Mouse (Mus musculus): ENCODE measurements around the gene Hcfc1r1. TPM values are rescaled to one million over a fixed set of nuclear protein-coding genes. Genes with fewer than 3 reads are reported as not detected.
A peak's percentile ranks its signal among the peaks of the same experiment; 100 is the strongest.

Hcfc1r1 gene
- 131 and 136 TPM in 2 replicates for polyA plus RNA-seq (2015; fragmentation: Nextera tagmentation; extraction: Ambion mirVana)

GRCm38 (mm10) chr17:23673424-23674073 lies at the start of gene Hcfc1r1, which contains the start of gene Thoc6:
Hcfc1r1 (plus strand) TSS chr17:23673596.
Thoc6 (minus strand) TSS chr17:23673882.
- Histone ChIP-seq H3K4me1 (replicated peaks; ENCODE audit: control insufficient read depth, insufficient read depth, low read length) (peaks cover 28% of the 10 kb centered on the region), H3K4me2 (replicated peaks; ENCODE audit: low read depth) (peak within 1 kb of the TSS; percentile 97), H3K4me3 (ENCODE audit: low read depth, low read length) (peak within 1 kb of the TSS; percentile 80), H3K9me3 (ENCODE audit: control insufficient read depth) (no peaks in the 10 kb centered on the region), H3K36me3 (ENCODE audit: control insufficient read depth, insufficient read depth) (peaks cover 16% of the 10 kb centered on the region; the same call in 1 of the 2 replicates), H3K9ac (ENCODE audit: low read depth, low read length) (peak within 1 kb of the TSS; percentile 50), H3K27ac (ENCODE audit: low read depth, low read length) (peak within 1 kb of the TSS; percentile 60), H3K27me3 (replicated peaks; ENCODE audit: control insufficient read depth, insufficient read depth, low read length) (no peaks in the 10 kb centered on the region)
- ATAC-seq, result peak; percentile 94
- under 1% methylated on average over 45 of the region's 45 CpGs for WGBS
- TF ChIP-seq CTCF (IDR thresholded peaks at IDR 0.05; ENCODE audit: low read depth), result peak; percentile 8; the same call in 1 of the 2 replicates

- no peaks in the 10 kb centered on the region for H3K9me3 ChIP-seq (ENCODE audit: control insufficient read depth)
- no peaks in the 10 kb centered on the region for H3K27me3 ChIP-seq (replicated peaks; ENCODE audit: control insufficient read depth, insufficient read depth, low read length)
- no peak overlapping the region for H3K27ac ChIP-seq (ENCODE audit: low read depth, low read length)
- WGBS, result 44% methylated on average over 7 of the region's 7 CpGs
- H3K4me3 ChIP-seq (ENCODE audit: low read depth, low read length), result no peak overlapping the region
- no peak for ATAC-seq
- no peak for TF ChIP-seq CTCF (IDR thresholded peaks at IDR 0.05; ENCODE audit: low read depth)
- no peaks in the 10 kb centered on the region for H3K4me1 ChIP-seq (replicated peaks; ENCODE audit: control insufficient read depth, insufficient read depth, low read length)
- no peaks in the 10 kb centered on the region for H3K36me3 ChIP-seq (ENCODE audit: control insufficient read depth, insufficient read depth)
- no peak overlapping the region for H3K4me2 ChIP-seq (replicated peaks; ENCODE audit: low read depth)
- H3K9ac ChIP-seq (ENCODE audit: low read depth, low read length), result no peak overlapping the region
Measured at GRCm38 (mm10) chr17:23627813-23628212, 45.6 kb upstream of the Hcfc1r1 start.

- peak; percentile 93 for TF ChIP-seq CTCF (IDR thresholded peaks at IDR 0.05; ENCODE audit: low read depth)
- H3K9ac ChIP-seq (ENCODE audit: low read depth, low read length), result no peak overlapping the region
- peak; percentile 80 for ATAC-seq
- H3K27ac ChIP-seq (ENCODE audit: low read depth, low read length), result no peak overlapping the region
- peak overlapping the region; percentile 46 for H3K4me2 ChIP-seq (replicated peaks; ENCODE audit: low read depth)
- H3K4me3 ChIP-seq (ENCODE audit: low read depth, low read length), result no peak overlapping the region
- no peaks in the 10 kb centered on the region for H3K4me1 ChIP-seq (replicated peaks; ENCODE audit: control insufficient read depth, insufficient read depth, low read length)
- no peaks in the 10 kb centered on the region for H3K36me3 ChIP-seq (ENCODE audit: control insufficient read depth, insufficient read depth)
- H3K9me3 ChIP-seq (ENCODE audit: control insufficient read depth), result no peaks in the 10 kb centered on the region
- WGBS, result 11% methylated on average over 22 of the region's 22 CpGs
- no peaks in the 10 kb centered on the region for H3K27me3 ChIP-seq (replicated peaks; ENCODE audit: control insufficient read depth, insufficient read depth, low read length)
Measured at GRCm38 (mm10) chr17:23630195-23631020, 43.0 kb upstream of the Hcfc1r1 start.

GRCm38 (mm10) chr17:23631241-23631640 lies 42.2 kb upstream of the Hcfc1r1 start:
- H3K9me3 ChIP-seq (ENCODE audit: control insufficient read depth), result no peaks in the 10 kb centered on the region
- TF ChIP-seq CTCF (IDR thresholded peaks at IDR 0.05; ENCODE audit: low read depth), result no peak
- ATAC-seq, result no peak
- no peak overlapping the region for H3K27ac ChIP-seq (ENCODE audit: low read depth, low read length)
- no peaks in the 10 kb centered on the region for H3K27me3 ChIP-seq (replicated peaks; ENCODE audit: control insufficient read depth, insufficient read depth, low read length)
- no peaks in the 10 kb centered on the region for H3K36me3 ChIP-seq (ENCODE audit: control insufficient read depth, insufficient read depth)
- H3K4me1 ChIP-seq (replicated peaks; ENCODE audit: control insufficient read depth, insufficient read depth, low read length), result no peaks in the 10 kb centered on the region
- no peak overlapping the region for H3K9ac ChIP-seq (ENCODE audit: low read depth, low read length)
- H3K4me3 ChIP-seq (ENCODE audit: low read depth, low read length), result no peak overlapping the region
- 78% methylated on average over 8 of the region's 8 CpGs for WGBS
- no peak overlapping the region for H3K4me2 ChIP-seq (replicated peaks; ENCODE audit: low read depth)

- TF ChIP-seq CTCF (IDR thresholded peaks at IDR 0.05; ENCODE audit: low read depth), result no peak
- H3K9me3 ChIP-seq (ENCODE audit: control insufficient read depth), result no peaks in the 10 kb centered on the region
- H3K36me3 ChIP-seq (ENCODE audit: control insufficient read depth, insufficient read depth), result no peaks in the 10 kb centered on the region
- no peak for ATAC-seq
- peak within 1 kb of the TSS; percentile 78 for H3K4me2 ChIP-seq (replicated peaks; ENCODE audit: low read depth)
- peak within 1 kb of the TSS; percentile 47 for H3K4me3 ChIP-seq (ENCODE audit: low read depth, low read length)
- WGBS, result 1% methylated on average over 58 of the region's 58 CpGs
- no peaks in the 10 kb centered on the region for H3K4me1 ChIP-seq (replicated peaks; ENCODE audit: control insufficient read depth, insufficient read depth, low read length)
- H3K9ac ChIP-seq (ENCODE audit: low read depth, low read length), result peak within 1 kb of the TSS; percentile 40
- no peak within 1 kb of the TSS for H3K27ac ChIP-seq (ENCODE audit: low read depth, low read length)
- peaks cover 10% of the 10 kb centered on the region; the same call in 1 of the 2 replicates for H3K27me3 ChIP-seq (replicated peaks; ENCODE audit: control insufficient read depth, insufficient read depth, low read length)
Measured at GRCm38 (mm10) chr17:23644613-23645495, 28.5 kb upstream of the Hcfc1r1 start, which contains the start of gene Mmp25. Mmp25 (minus strand) TSS chr17:23645277.
